Mouse (Mus musculus) kidney, postnatal 0 days (tissue): ENCODE measurements around the gene Id3. TPM values are rescaled to one million over a fixed set of nuclear protein-coding genes. Genes with fewer than 3 reads are reported as not detected.

Experiments used
- ATAC-seq: fragments of 200-750 bp; cut with Nextera tagmentation; replicated peaks from 2 replicates; pipeline ENCODE4 v1.8.0; 2017; ENCODE audit warnings: low read depth, moderate number of reproducible peaks, moderate TSS enrichment, moderate library complexity; ENCODE audit not compliant: low FRiP score
- DNase-seq: peaks from one replicate; pipeline ENCODE4 v3.0.0-alpha.2; 2016; ENCODE audit warnings: low spot score
- H3K27ac ChIP-seq: fragments of 300-500 bp; sonication (generic); 2 replicates; pipeline ENCODE4 v1.5.1; 2014; ENCODE audit warnings: mild to moderate bottlenecking
- H3K27me3 ChIP-seq: fragments of 300-500 bp; sonication (generic); 2 replicates; pipeline ENCODE4 v1.6.1; 2014; ENCODE audit warnings: low read length, mixed read lengths; ENCODE audit not compliant: insufficient read depth
- H3K36me3 ChIP-seq: fragments of 300-500 bp; sonication (generic); 2 replicates; pipeline ENCODE4 v1.6.1; 2014; ENCODE audit warnings: low read length, mixed read lengths; ENCODE audit not compliant: insufficient read depth
- H3K4me1 ChIP-seq: fragments of 300-500 bp; sonication (generic); replicated peaks from 2 replicates; pipeline ENCODE4 v1.6.1; 2014; ENCODE audit warnings: antibody characterized with exemption, low read length, mixed read lengths; ENCODE audit not compliant: insufficient read depth
- H3K4me2 ChIP-seq: fragments of 300-500 bp; sonication (generic); 2 replicates; pipeline ENCODE4 v1.6.1; 2014; ENCODE audit warnings: mild to moderate bottlenecking, low read length, moderate library complexity, mixed read lengths
- H3K4me3 ChIP-seq: fragments of 300-500 bp; sonication (generic); replicated peaks from 2 replicates; pipeline ENCODE4 v1.5.1; 2014; ENCODE audit warnings: low read depth, low read length
- H3K9ac ChIP-seq: fragments of 300-500 bp; sonication (generic); 2 replicates; pipeline ENCODE4 v1.6.1; 2014; ENCODE audit warnings: low read depth, low read length
- H3K9me3 ChIP-seq: fragments of 300-500 bp; sonication (generic); replicated peaks from 2 replicates; pipeline ENCODE4 v1.6.1; 2016; ENCODE audit warnings: low read length, inconsistent platforms, mixed read lengths
- CTCF ChIP-seq: IDR thresholded peaks from 2 replicates; pipeline ENCODE4 v1.5.1; 2016; ENCODE audit warnings: antibody characterized with exemption, low read depth, mild to moderate bottlenecking, moderate library complexity
- WGBS: fragments of 180-500 bp; shearing (Covaris S2); extraction: QIAGEN DNeasy Blood & Tissue Kit; methylation state at CpG from one replicate; pipeline ENCODE4 v1.1.7; 2014; 5-methylcytosine and 5-hydroxymethylcytosine counted together
- polyA plus RNA-seq: library from polyadenylated mRNA; unstranded; fragments of >200 nt; fragmentation: Nextera tagmentation; extraction: Ambion mirVana; gene quantifications from 2 replicates; pipeline ENCODE4 v1.2.1, GENCODE M21; 2015

Id3 gene
- polyA plus RNA-seq, 1 experiment from 2014 or later: 829 TPM

DNA sequence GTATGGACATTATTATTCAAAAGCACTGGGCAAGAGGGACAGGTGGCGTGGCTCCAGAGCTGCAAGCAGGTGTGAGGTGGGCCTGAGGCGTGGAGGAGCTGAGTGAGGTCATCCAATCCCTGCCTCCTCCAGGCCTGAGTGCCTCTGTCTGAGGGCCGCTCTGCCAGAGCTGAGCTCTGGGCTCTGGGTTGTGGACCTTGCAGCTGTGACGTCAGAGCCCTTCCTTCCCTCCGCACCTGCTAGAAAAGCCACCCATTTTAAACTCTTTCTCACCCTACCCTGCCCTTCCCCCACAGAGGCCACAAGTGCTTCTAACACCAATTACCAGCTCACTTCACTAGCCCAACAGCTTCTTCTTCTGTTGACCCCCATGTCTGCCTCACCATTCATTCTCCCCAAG lies 31.0 kb upstream of the Id3 start:
- ATAC-seq: peak; percentile 77
- no peak for DNase-seq
- H3K9ac ChIP-seq: no peak overlapping the region
- TF ChIP-seq CTCF: no peak
- H3K27me3 ChIP-seq: no peaks in the 10 kb centered on the region
- 0 out of 2 replicates have a peak, but pooled peaks cover 4% of the 10 kb centered on the region for H3K4me1 ChIP-seq
- no peaks in the 10 kb centered on the region for H3K36me3 ChIP-seq
- H3K4me2 ChIP-seq: no peak overlapping the region
- H3K4me3 ChIP-seq: no peak overlapping the region
- WGBS: 41% methylated on average over 4 of the region's 5 CpGs
- no peaks in the 10 kb centered on the region for H3K9me3 ChIP-seq
- no peak overlapping the region for H3K27ac ChIP-seq

DNA sequence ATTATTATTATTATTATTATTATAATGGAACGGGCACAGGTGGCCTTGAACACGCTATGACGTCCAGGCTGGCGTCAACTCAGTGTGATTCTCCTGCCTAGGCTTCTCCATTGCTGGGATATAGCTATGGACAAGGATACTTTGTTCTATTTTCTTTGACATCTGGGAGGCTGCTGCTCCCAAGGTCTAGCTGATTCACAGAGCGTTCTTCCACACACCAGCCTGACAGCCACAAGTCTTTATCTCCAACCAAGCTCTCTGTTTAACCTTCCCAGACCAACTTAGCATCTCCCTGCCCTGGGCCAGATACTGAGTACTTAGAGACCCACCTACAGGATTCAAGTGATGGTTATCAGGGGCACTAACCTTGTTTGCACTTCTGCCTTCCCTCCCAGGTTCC lies 28.6 kb upstream of the Id3 start:
- DNase-seq (no peak), ATAC-seq (no peak)
- no peaks in the 10 kb centered on the region for H3K9me3 ChIP-seq
- H3K4me3 ChIP-seq: no peak overlapping the region
- no peak overlapping the region for H3K27ac ChIP-seq
- H3K4me1 ChIP-seq: 0 out of 2 replicates have a peak, but pooled peaks cover 4% of the 10 kb centered on the region
- H3K4me2 ChIP-seq: no peak overlapping the region
- H3K9ac ChIP-seq: no peak overlapping the region
- no peaks in the 10 kb centered on the region for H3K36me3 ChIP-seq
- no peaks in the 10 kb centered on the region for H3K27me3 ChIP-seq
- 84% methylated on average over 5 of the region's 5 CpGs for WGBS
- TF ChIP-seq CTCF: no peak

DNA sequence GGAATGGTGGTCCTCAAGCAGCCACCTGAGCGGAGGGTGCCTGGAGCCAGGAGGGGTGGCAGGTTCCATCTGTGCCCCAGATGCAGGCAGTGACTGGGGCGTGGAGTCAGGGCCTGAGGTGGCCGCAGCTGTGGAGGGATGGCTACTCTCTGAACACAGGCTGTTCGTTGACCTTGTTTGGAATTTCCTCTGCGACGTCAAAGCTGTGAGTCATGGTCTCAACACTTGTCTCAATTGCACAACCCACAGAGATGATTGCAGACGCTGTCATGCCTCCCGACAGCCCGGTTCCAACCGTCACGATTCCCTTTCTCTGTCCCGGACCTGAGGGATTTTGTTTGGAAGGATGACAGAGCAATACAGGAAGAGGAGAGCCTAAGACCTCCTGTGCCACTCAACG lies 26.3 kb upstream of the Id3 start:
- H3K36me3 ChIP-seq: no peaks in the 10 kb centered on the region
- no peak for TF ChIP-seq CTCF
- no peak for ATAC-seq
- WGBS: 51% methylated on average over 13 of the region's 13 CpGs
- H3K27ac ChIP-seq: no peak overlapping the region
- peaks cover 4% of the 10 kb centered on the region; the same call in 1 of the 2 replicates for H3K4me1 ChIP-seq
- no peaks in the 10 kb centered on the region for H3K9me3 ChIP-seq
- no peak overlapping the region for H3K4me3 ChIP-seq
- H3K9ac ChIP-seq: no peak overlapping the region
- no peaks in the 10 kb centered on the region for H3K27me3 ChIP-seq
- peak; percentile 55 for DNase-seq
- no peak overlapping the region for H3K4me2 ChIP-seq

DNA sequence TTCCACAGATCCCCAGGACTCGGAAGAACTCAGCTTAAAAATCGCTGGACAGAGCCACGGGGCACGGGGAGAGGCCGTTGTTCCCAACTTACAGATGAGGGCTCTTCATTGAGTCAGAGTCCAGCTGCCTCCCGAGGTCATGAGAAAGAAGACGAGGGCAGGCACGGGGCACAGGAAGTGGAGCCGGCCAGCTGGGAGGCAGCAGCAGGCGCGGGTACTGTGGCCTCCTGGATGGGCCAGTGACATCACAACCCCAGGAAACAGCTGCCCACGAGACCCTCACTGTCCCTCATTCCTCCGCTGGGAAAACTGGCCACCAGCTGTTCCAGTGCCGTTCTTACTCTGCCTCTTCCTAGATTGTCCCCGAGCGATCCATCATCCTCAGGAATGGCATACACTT lies 23.3 kb upstream of the Id3 start:
- no peaks in the 10 kb centered on the region for H3K27me3 ChIP-seq
- H3K4me2 ChIP-seq: no peak overlapping the region
- peak; percentile 46 for DNase-seq
- H3K36me3 ChIP-seq: no peaks in the 10 kb centered on the region
- no peak for TF ChIP-seq CTCF
- H3K9me3 ChIP-seq: no peaks in the 10 kb centered on the region
- no peak overlapping the region for H3K27ac ChIP-seq
- peak overlapping the region; percentile 5; the same call in 1 of the 2 replicates for H3K9ac ChIP-seq
- 16% methylated on average over 16 of the region's 16 CpGs for WGBS
- no peak overlapping the region for H3K4me3 ChIP-seq
- no peak for ATAC-seq
- H3K4me1 ChIP-seq: no peaks in the 10 kb centered on the region; the same call in 1 of the 2 replicates

DNA sequence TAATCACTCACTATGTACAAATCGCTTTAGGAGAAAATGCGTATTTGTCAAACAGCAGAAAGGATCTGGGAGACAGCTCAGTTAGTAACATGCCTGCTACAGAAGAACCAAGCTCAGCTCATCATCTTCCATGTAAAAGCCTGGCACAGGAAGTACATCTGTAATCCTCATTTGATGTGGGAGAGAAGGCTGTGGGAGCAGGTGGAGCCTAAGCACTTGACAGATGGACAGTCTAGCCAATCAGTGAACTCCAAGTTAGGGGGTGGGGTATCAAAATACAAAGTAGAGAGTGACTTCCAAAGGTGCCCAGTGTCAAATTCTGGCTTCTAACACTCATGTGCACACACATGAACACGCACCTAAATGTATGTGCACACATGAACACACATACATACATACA lies 22.1 kb upstream of the Id3 start:
- DNase-seq: peak; percentile 22
- no peak for TF ChIP-seq CTCF
- WGBS: 92% methylated on average over 3 of the region's 3 CpGs

DNA sequence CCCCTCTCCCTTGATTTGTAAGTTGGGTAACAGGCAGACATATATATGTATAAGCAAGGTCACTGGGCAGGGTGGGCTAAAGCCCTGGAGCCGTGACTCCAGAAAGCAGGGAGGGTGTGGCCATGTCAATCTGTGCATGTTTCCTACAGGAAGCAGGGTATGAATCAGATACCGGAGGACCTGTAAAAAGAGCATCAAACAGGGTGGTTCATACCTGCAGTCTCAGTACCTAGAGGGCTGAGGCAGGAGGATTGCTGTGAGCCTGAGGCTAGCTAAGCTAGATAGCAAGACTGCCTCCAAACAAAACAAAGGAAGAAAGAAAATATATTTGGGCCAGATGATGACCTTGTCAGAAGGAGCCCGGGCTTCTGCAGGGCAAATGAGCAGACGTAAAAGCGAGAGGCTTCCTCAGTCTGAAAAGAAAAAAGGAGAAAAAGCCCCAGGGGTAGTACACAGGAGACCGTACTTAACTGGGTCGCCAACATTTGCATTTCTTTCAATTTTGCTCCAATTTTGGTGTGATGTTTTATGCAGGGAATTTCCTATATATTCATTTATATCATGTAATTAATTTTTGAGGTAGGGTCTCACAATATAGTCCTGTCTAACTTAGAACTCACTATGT lies 21.3 kb upstream of the Id3 start:
- Histone ChIP-seq H3K4me2 (no peak overlapping the region), H3K27me3 (no peaks in the 10 kb centered on the region), H3K36me3 (no peaks in the 10 kb centered on the region), H3K4me3 (no peak overlapping the region), H3K27ac (no peak overlapping the region), H3K9ac (no peak overlapping the region), H3K4me1 (no peaks in the 10 kb centered on the region; the same call in 1 of the 2 replicates), H3K9me3 (no peaks in the 10 kb centered on the region)
- no peak for DNase-seq
- WGBS: 74% methylated on average over 7 of the region's 7 CpGs
- no peak for ATAC-seq
- TF ChIP-seq CTCF: no peak

More for the DNA sequence above, 22.1 kb upstream of the Id3 start:
- ATAC-seq: no peak
- Histone ChIP-seq H3K36me3 (no peaks in the 10 kb centered on the region), H3K4me1 (no peaks in the 10 kb centered on the region; the same call in 1 of the 2 replicates), H3K9me3 (no peaks in the 10 kb centered on the region), H3K27ac (no peak overlapping the region), H3K4me2 (no peak overlapping the region), H3K27me3 (no peaks in the 10 kb centered on the region), H3K9ac (no peak overlapping the region), H3K4me3 (no peak overlapping the region)
